Mouse (Mus musculus) bone marrow macrophage, adult 2 months (primary cell): ENCODE measurements around the gene Gm20662.

ENCODE experiments used
- CTCF ChIP-seq: IDR thresholded peaks from 2 replicates; pipeline ENCODE4 v1.5.1; 2012; ENCODE audit warnings: low read depth, mild to moderate bottlenecking, low read length, moderate library complexity
- POLR2A ChIP-seq: IDR thresholded peaks from 2 replicates; pipeline ENCODE4 v1.6.1; 2012; ENCODE audit warnings: mild to moderate bottlenecking, low read depth, low read length, borderline replicate concordance

- no peak for TF ChIP-seq POLR2A
- no peak for TF ChIP-seq CTCF
Measured at GRCm38 (mm10) chr9:107983421-107983890, 12.7 kb upstream of the Gm20662 start.
